Mouse (Mus musculus) midbrain, embryonic 12.5 days (tissue): ENCODE data around the gene Fam214b. TPM values are rescaled to one million over a fixed set of nuclear protein-coding genes. Genes with fewer than 3 reads are reported as not detected.

Source experiments
- ATAC-seq: fragments of 200-750 bp; cut with Nextera tagmentation; 2 replicates; pipeline ENCODE4 v1.8.0; 2017; ENCODE audit warnings: low read depth, moderate TSS enrichment, moderate library complexity; ENCODE audit not compliant: low FRiP score
- H3K27ac ChIP-seq: fragments of 300-500 bp; sonication (generic); replicated peaks from 2 replicates; pipeline ENCODE4 v1.5.1; 2016; ENCODE audit warnings: mild to moderate bottlenecking
- H3K27me3 ChIP-seq: fragments of 300-500 bp; sonication (generic); 2 replicates; pipeline ENCODE4 v1.6.1; 2016; ENCODE audit warnings: mild to moderate bottlenecking
- H3K36me3 ChIP-seq: fragments of 300-500 bp; sonication (generic); 2 replicates; pipeline ENCODE4 v1.6.1; 2016
- H3K4me1 ChIP-seq: fragments of 300-500 bp; sonication (generic); 2 replicates; pipeline ENCODE4 v1.6.1; 2016
- H3K4me2 ChIP-seq: fragments of 300-500 bp; sonication (generic); replicated peaks from 2 replicates; pipeline ENCODE4 v1.6.1; 2016; ENCODE audit warnings: mild to moderate bottlenecking, moderate library complexity
- H3K4me3 ChIP-seq: fragments of 300-500 bp; sonication (generic); 2 replicates; pipeline ENCODE4 v1.5.1; 2016; ENCODE audit warnings: mild to moderate bottlenecking
- H3K9ac ChIP-seq: fragments of 300-500 bp; sonication (generic); replicated peaks from 2 replicates; pipeline ENCODE4 v1.6.1; 2016; ENCODE audit warnings: mild to moderate bottlenecking, moderate library complexity
- H3K9me3 ChIP-seq: fragments of 300-500 bp; sonication (generic); 2 replicates; pipeline ENCODE4 v1.6.1; 2016; ENCODE audit warnings: mild to moderate bottlenecking
- WGBS: fragments of 180-500 bp; shearing (Covaris S2); methylation state at CpG from one replicate; pipeline ENCODE4 v1.1.7; 2016; 5-methylcytosine and 5-hydroxymethylcytosine counted together
- polyA plus RNA-seq: library from polyadenylated mRNA; unstranded; fragments of >200 nt; fragmentation: Nextera tagmentation; extraction: Ambion mirVana; gene quantifications from 2 replicates; pipeline ENCODE4 v1.2.1, GENCODE M21; 2016

Fam214b gene
- polyA plus RNA-seq, 1 experiment from 2014 or later, result 51.8 TPM

- ATAC-seq, result no peak
- Histone ChIP-seq H3K9ac (no peak overlapping the region), H3K4me1 (peaks cover 3% of the 10 kb centered on the region; the same call in 1 of the 2 replicates), H3K27me3 (no peaks in the 10 kb centered on the region; the same call in 1 of the 2 replicates), H3K27ac (no peak overlapping the region), H3K4me2 (no peak overlapping the region), H3K9me3 (no peaks in the 10 kb centered on the region), H3K4me3 (no peak overlapping the region), H3K36me3 (no peaks in the 10 kb centered on the region)
- WGBS, result 15% methylated on average over 4 of the region's 4 CpGs
These were observed 6.6 kb upstream of the Fam214b start for GRCm38 (mm10) chr4:43052627-43053026.

DNA sequence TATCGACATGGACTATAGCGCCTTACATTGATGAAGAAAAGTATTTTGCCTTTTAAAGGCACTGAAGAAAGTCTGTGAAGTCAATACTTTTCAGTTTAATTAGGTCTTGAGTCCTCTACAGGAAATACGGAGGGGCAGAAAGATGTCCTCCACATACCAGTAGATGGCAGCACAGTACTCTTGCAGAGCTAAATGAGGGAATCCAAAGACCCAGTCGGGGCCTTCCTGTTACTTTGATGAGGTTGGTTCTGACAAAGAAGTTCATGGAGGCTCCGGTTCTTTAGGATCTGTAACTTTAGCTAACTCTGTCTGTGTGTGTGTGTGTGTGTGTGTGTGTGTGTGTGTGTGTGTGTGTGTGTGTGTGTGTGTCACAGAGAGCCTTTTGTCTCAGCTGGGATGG lies 1.2 kb upstream of the Fam214b start:
- no peak overlapping the region for H3K27ac ChIP-seq
- H3K9me3 ChIP-seq, result no peaks in the 10 kb centered on the region
- ATAC-seq, result no peak
- H3K4me2 ChIP-seq, result peak overlapping the region; percentile 63
- peaks cover 30% of the 10 kb centered on the region for H3K4me1 ChIP-seq
- peak overlapping the region; percentile 25; the same call in 1 of the 2 replicates for H3K9ac ChIP-seq
- no peaks in the 10 kb centered on the region for H3K27me3 ChIP-seq
- no peaks in the 10 kb centered on the region for H3K36me3 ChIP-seq
- WGBS, result 6% methylated on average over 5 of the region's 5 CpGs
- H3K4me3 ChIP-seq, result 0 out of 2 replicates have a peak overlapping the region, but pooled peaks have one; percentile 6

- Histone ChIP-seq H3K4me3 (peak overlapping the region; percentile 52; the same call in 1 of the 2 replicates), H3K4me2 (peak overlapping the region; percentile 63), H3K27ac (peak overlapping the region; percentile 20; the same call in 1 of the 2 replicates), H3K27me3 (no peaks in the 10 kb centered on the region), H3K36me3 (no peaks in the 10 kb centered on the region), H3K9ac (no peak overlapping the region), H3K9me3 (no peaks in the 10 kb centered on the region), H3K4me1 (peaks cover 30% of the 10 kb centered on the region)
- ATAC-seq, result no peak
- WGBS, result 60% methylated on average over 5 of the region's 5 CpGs
These were observed 587 bp upstream of the Fam214b start for GRCm38 (mm10) chr4:43046607-43047006.

DNA sequence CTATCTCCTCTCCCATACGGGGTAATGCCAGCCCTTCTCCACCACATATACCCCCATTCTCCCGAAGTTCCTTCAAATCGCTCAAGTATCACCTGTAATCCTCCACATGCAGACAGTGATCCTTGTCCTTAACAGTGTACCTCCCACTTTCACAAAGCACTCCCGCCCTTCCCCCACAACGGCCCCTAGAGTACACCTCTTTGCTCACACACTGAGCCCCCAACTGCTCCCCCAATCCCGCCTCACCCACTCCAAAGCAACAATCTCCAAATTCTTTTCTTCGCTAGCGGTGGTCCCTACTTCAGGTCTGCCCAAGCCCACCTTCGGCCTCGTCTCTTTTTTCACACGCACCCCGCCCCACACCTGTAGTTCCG lies 748 bp downstream of the Fam214b start:
- H3K9ac ChIP-seq, result peak overlapping the region; percentile 68
- H3K4me3 ChIP-seq, result peak overlapping the region; percentile 52
- no peaks in the 10 kb centered on the region for H3K9me3 ChIP-seq
- peaks cover 40% of the 10 kb centered on the region for H3K4me1 ChIP-seq
- H3K27me3 ChIP-seq, result no peaks in the 10 kb centered on the region
- ATAC-seq, result no peak; the same call in 1 of the 2 replicates
- WGBS, result 4% methylated on average over 13 of the region's 13 CpGs
- H3K4me2 ChIP-seq, result peak overlapping the region; percentile 63
- peak overlapping the region; percentile 99 for H3K27ac ChIP-seq
- no peaks in the 10 kb centered on the region for H3K36me3 ChIP-seq

DNA sequence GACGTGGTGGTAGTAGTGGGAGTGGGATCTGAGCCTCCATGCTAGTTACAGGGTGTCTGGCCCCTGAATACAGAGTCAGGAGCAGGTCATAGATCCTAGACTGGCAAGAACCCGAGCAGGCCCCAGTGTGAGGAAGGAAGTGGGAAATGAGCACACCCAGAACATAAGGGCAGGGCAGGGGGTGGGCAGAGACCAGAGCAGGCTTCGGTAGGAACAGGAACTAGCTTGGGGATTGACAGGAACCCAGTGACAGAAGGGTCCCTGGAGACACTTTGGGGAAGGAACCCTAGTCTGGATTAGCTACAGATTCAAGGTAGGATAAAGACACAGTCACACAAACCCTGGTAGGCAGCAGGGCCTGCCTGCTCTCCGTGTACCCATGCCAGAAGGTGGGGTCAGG lies 1.3 kb downstream of the Fam214b start:
- no peaks in the 10 kb centered on the region for H3K9me3 ChIP-seq
- peak overlapping the region; percentile 68 for H3K9ac ChIP-seq
- WGBS, result 8% methylated on average over 4 of the region's 4 CpGs
- peak overlapping the region; percentile 63 for H3K4me2 ChIP-seq
- no peak for ATAC-seq
- peak overlapping the region; percentile 99 for H3K27ac ChIP-seq
- peak overlapping the region; percentile 52 for H3K4me3 ChIP-seq
- H3K27me3 ChIP-seq, result no peaks in the 10 kb centered on the region
- H3K4me1 ChIP-seq, result peaks cover 40% of the 10 kb centered on the region
- no peaks in the 10 kb centered on the region for H3K36me3 ChIP-seq

DNA sequence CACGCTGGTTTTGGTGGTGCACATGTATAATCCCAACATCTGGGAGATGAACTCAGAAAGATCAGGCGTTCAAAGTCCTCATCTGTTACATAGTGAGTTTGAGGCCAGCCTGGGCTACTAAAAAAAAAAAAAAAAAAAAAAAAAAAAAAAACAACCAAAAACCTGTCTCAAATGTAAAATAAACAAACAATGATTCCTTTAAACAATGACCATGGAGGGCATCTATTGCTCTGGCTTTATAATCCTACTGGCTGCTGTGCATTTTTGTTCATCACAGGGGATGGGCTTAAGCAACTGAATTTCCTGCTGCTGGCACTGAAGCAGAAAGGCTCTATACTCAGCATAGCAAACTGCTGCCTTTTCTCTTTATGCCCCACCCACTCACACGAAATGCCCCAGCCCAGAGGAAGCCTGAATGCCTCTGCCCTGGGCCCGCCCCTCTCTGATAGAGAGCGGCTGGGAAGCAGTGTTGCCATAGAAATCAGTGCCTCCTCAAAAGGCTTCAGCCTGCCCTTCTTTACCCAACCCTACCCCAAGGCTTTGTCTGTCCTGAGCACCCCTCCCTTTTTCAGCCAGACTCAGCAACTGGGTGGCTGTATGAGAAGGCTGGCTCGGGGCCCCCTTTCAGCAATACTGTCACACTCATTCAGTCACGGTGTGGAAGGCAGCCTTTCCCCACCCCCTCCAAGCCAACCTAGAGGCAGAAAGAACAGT lies 2.2 kb downstream of the Fam214b start:
- Histone ChIP-seq H3K9me3 (no peaks in the 10 kb centered on the region), H3K4me2 (peak overlapping the region; percentile 63), H3K36me3 (no peaks in the 10 kb centered on the region), H3K4me1 (peaks cover 48% of the 10 kb centered on the region), H3K27ac (peak overlapping the region; percentile 99), H3K27me3 (no peaks in the 10 kb centered on the region), H3K4me3 (peak overlapping the region; percentile 52), H3K9ac (peak overlapping the region; percentile 68)
- 7% methylated on average over 7 of the region's 7 CpGs for WGBS
- peak; percentile 78 for ATAC-seq

GRCm38 (mm10) chr4:43040881-43041547 lies 5.0 kb downstream of the Fam214b start:
- no peaks in the 10 kb centered on the region for H3K9me3 ChIP-seq
- H3K36me3 ChIP-seq, result peaks cover 12% of the 10 kb centered on the region
- peak overlapping the region; percentile 38 for H3K4me2 ChIP-seq
- peak overlapping the region; percentile 79 for H3K27ac ChIP-seq
- peaks cover 48% of the 10 kb centered on the region for H3K4me1 ChIP-seq
- ATAC-seq, result no peak
- WGBS, result 63% methylated on average over 9 of the region's 9 CpGs
- H3K4me3 ChIP-seq, result peak overlapping the region; percentile 81; the same call in 1 of the 2 replicates
- H3K9ac ChIP-seq, result peak overlapping the region; percentile 35; the same call in 1 of the 2 replicates
- no peaks in the 10 kb centered on the region for H3K27me3 ChIP-seq

DNA sequence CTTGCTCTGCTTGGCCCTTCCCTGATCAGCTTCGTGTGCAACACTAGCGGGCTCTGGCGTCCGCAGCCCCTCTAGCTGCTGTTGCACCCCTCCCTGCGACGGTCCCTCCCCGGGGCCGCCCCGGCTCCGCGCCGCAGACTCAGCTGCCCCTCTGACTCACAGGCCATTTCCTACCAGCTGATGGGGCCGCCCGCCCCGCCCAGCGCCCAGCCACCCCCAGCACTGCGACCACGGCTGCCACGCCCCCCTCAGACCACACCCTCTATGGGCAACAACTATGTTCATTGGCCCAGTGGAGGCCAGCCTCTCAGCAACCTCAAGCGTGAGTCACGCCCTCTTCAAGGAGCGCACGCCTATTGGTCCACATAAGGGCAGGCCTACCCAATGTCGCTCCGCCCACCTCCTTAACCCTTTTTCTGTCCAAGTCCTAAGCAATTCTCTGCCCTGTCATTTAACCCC lies 5.9 kb downstream of the Fam214b start:
- ATAC-seq, result peak; percentile 91

DNA sequence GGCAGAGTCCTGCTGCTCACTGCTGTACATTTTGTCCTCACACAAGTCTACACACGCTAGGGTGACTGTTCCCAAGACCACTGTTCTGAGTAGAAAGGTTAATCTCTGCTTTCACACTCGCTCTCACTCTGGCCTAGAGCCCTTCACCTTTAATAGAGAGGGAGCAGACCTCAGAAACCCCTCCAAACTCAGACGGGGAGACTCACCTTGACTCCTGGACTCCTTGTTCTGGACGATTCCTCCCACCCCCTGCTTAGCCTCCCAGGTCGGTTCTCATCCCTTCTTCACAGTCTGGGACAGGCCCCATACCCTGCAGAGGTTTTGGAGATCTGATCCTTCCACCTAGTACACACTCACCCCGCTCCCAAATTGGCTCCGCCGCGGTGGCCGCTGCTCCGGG lies 6.4 kb downstream of the Fam214b start:
- peak overlapping the region; percentile 81 for H3K4me3 ChIP-seq
- peaks cover 43% of the 10 kb centered on the region for H3K4me1 ChIP-seq
- H3K27ac ChIP-seq, result peak overlapping the region; percentile 86
- H3K27me3 ChIP-seq, result no peaks in the 10 kb centered on the region
- H3K9me3 ChIP-seq, result no peaks in the 10 kb centered on the region
- 1% methylated on average over 11 of the region's 11 CpGs for WGBS
- peak overlapping the region; percentile 86 for H3K4me2 ChIP-seq
- peak overlapping the region; percentile 89 for H3K9ac ChIP-seq
- H3K36me3 ChIP-seq, result peaks cover 25% of the 10 kb centered on the region
- no peak for ATAC-seq

More for the DNA sequence above, 5.9 kb downstream of the Fam214b start:
- Histone ChIP-seq H3K4me1 (peaks cover 48% of the 10 kb centered on the region), H3K27ac (peak overlapping the region; percentile 86), H3K4me2 (peak overlapping the region; percentile 86), H3K4me3 (peak overlapping the region; percentile 81), H3K27me3 (no peaks in the 10 kb centered on the region), H3K9ac (peak overlapping the region; percentile 89), H3K9me3 (no peaks in the 10 kb centered on the region), H3K36me3 (peaks cover 21% of the 10 kb centered on the region)
- 0% methylated on average over 21 of the region's 25 CpGs for WGBS

- Histone ChIP-seq H3K36me3 (peaks cover 33% of the 10 kb centered on the region), H3K27me3 (no peaks in the 10 kb centered on the region), H3K27ac (peak overlapping the region; percentile 86; the same call in 1 of the 2 replicates), H3K4me2 (peak overlapping the region; percentile 86), H3K4me1 (peaks cover 38% of the 10 kb centered on the region), H3K9ac (peak overlapping the region; percentile 89), H3K9me3 (no peaks in the 10 kb centered on the region), H3K4me3 (peak overlapping the region; percentile 81)
- 67% methylated on average over 15 of the region's 15 CpGs for WGBS
- ATAC-seq, result no peak
These were observed 7.2 kb downstream of the Fam214b start for GRCm38 (mm10) chr4:43038567-43039495.

- 0 out of 2 replicates have a peak overlapping the region, but pooled peaks have one; percentile 24 for H3K9ac ChIP-seq
- H3K36me3 ChIP-seq, result peaks cover 41% of the 10 kb centered on the region
- no peak for ATAC-seq
- H3K27ac ChIP-seq, result peak overlapping the region; percentile 58; the same call in 1 of the 2 replicates
- no peaks in the 10 kb centered on the region for H3K27me3 ChIP-seq
- 71% methylated on average over 4 of the region's 4 CpGs for WGBS
- no peaks in the 10 kb centered on the region for H3K9me3 ChIP-seq
- peak overlapping the region; percentile 86 for H3K4me2 ChIP-seq
- 0 out of 2 replicates have a peak overlapping the region, but pooled peaks have one; percentile 9 for H3K4me3 ChIP-seq
- peaks cover 33% of the 10 kb centered on the region for H3K4me1 ChIP-seq
These were observed 8.0 kb downstream of the Fam214b start for GRCm38 (mm10) chr4:43037860-43038566.
